Mouse (Mus musculus): ENCODE data around the gene Macf1. TPM values are rescaled to one million over a fixed set of nuclear protein-coding genes. Genes with fewer than 3 reads are reported as not detected.
A peak's percentile ranks its signal among the peaks of the same experiment; 100 is the strongest.

Gene Macf1
- polyA plus RNA-seq (2014; fragmentation: Nextera tagmentation; extraction: Ambion mirVana): 111 and 120 TPM in 2 replicates

DNA sequence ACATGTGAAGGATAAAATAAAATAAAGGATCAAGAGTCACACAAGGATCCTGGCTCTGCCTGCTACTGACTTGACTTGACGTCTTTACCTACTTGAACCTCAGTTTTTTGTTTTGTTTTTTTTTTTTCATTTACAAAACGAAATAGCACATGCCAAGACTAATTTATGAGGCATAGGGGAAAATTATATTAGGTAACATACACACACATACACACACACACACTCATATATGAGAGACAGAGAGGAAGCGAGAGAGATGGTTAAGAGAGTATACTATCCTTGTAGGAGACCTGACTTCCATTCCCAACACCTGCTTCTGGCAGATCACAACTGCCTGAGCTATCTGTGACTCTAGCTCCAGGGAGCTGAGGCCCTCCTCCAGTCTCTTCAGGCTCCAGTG, at the start of gene Macf1:
TSS of gene Macf1 (minus strand) at position 101 of the 400 bp plus-strand sequence.
- Histone ChIP-seq H3K36me3 (replicated peaks; ENCODE audit: control insufficient read depth, insufficient read depth) (peaks cover 47% of the 10 kb centered on the region), H3K4me3 (replicated peaks; ENCODE audit: low read length) (peak within 1 kb of the TSS; percentile 98), H3K4me1 (replicated peaks; ENCODE audit: control insufficient read depth, insufficient read depth, low read length) (peaks cover 23% of the 10 kb centered on the region), H3K27me3 (ENCODE audit: control insufficient read depth, insufficient read depth, low read length) (no peaks in the 10 kb centered on the region), H3K4me2 (replicated peaks) (peak within 1 kb of the TSS; percentile 88), H3K27ac (no peak within 1 kb of the TSS), H3K9ac (peak within 1 kb of the TSS; percentile 99; the same call in 1 of the 2 replicates), H3K9me3 (ENCODE audit: control insufficient read depth, low read length) (no peaks in the 10 kb centered on the region)
- DNase-seq (ENCODE audit: low spot score) (no peak), ATAC-seq (ENCODE audit: low FRiP score) (no peak)
- WGBS: 82% methylated on average over 3 of the region's 3 CpGs

DNA sequence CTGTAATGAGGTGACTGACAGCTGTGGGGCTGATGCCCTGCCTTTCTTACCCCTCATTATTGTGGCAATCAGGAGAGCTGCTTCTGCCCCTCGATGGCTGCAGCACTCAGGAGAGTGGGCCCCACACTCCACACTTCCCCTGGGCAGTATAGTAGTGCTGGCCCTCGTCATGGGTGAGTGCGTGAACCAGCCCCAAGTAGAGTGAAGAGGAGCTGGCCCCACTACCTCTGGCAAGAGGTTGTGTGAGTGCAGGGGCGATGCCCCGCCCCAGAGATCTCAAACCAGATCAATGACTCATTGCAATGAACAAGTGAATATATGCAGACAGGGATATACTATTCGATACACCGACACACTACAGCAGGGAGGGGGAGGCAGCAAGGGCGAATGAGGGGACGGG, 49.4 kb upstream of the Macf1 start:
- WGBS: 98% methylated on average over 9 of the region's 9 CpGs
- H3K4me3 ChIP-seq (replicated peaks; ENCODE audit: low read length): no peak overlapping the region
- H3K4me2 ChIP-seq (replicated peaks): no peak overlapping the region
- no peaks in the 10 kb centered on the region for H3K9me3 ChIP-seq (ENCODE audit: control insufficient read depth, low read length)
- peaks cover 45% of the 10 kb centered on the region for H3K36me3 ChIP-seq (replicated peaks; ENCODE audit: control insufficient read depth, insufficient read depth)
- ATAC-seq (ENCODE audit: low FRiP score) (no peak), DNase-seq (ENCODE audit: low spot score) (no peak)
- H3K4me1 ChIP-seq (replicated peaks; ENCODE audit: control insufficient read depth, insufficient read depth, low read length): no peaks in the 10 kb centered on the region
- no peak overlapping the region for H3K27ac ChIP-seq
- H3K27me3 ChIP-seq (ENCODE audit: control insufficient read depth, insufficient read depth, low read length): no peaks in the 10 kb centered on the region
- no peak overlapping the region for H3K9ac ChIP-seq

DNA sequence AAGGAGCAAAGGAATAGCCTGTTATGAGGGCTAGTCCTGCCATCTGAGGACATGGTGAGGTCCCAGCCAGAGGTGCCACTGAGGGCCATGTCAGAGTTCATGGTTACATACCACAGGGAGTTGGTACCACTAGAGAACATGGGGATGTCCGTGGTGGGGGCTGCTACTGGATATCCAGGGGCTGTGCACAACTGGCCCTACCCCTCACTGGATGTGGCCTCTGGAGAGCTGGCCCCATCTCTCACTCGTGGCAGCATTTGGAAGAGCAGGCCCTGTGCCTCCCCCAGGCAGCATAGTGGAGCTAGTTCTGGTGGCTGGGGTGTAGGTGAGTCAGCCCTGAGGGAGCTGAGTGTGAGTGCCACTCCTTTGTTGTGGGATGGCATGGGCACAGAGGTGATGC, 48.8 kb upstream of the Macf1 start:
- no peak overlapping the region for H3K4me2 ChIP-seq (replicated peaks)
- DNase-seq (ENCODE audit: low spot score) (no peak), ATAC-seq (ENCODE audit: low FRiP score) (no peak)
- no peak overlapping the region for H3K9ac ChIP-seq
- H3K4me1 ChIP-seq (replicated peaks; ENCODE audit: control insufficient read depth, insufficient read depth, low read length): no peaks in the 10 kb centered on the region
- peaks cover 39% of the 10 kb centered on the region for H3K36me3 ChIP-seq (replicated peaks; ENCODE audit: control insufficient read depth, insufficient read depth)
- H3K4me3 ChIP-seq (replicated peaks; ENCODE audit: low read length): no peak overlapping the region
- no peaks in the 10 kb centered on the region for H3K27me3 ChIP-seq (ENCODE audit: control insufficient read depth, insufficient read depth, low read length)
- no peaks in the 10 kb centered on the region for H3K9me3 ChIP-seq (ENCODE audit: control insufficient read depth, low read length)
- H3K27ac ChIP-seq: no peak overlapping the region
- WGBS: 91% methylated on average over 2 of the region's 2 CpGs

DNA sequence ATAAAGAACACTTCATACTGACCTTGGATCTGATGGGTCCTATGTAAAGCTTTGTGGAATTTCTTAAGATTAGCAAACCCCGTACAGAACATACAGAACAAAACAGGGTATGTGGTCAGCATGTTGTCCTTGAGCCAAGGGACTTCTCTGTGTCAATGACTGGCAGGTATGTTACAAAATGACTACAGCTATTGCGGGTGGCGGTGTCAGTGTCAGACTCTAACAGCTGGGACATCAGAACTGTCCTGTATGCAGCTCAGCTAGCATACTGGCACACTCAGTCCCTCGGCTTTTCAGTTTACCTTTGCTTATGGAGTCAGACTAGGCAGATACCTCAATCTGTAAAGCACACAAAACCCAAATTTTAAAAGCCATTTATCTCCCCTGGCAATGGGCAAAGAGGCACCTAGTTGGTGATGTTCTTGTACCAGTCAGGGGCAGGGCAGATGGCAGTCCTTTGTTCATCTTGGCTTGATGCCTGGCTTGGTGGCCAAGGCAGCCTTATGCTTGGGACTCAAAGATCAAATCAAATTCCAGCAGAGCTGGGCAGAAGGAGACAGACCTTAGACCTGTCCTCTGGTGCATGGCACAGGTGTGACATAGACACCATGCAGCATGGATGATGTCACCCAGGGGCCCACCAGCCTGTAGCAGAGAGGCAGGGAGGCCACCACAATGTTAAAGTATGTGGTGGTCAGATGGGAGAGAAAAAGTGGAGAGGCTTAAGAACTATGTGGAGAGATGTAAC, 48.2 kb upstream of the Macf1 start:
- H3K9ac ChIP-seq: no peak overlapping the region
- no peak overlapping the region for H3K4me3 ChIP-seq (replicated peaks; ENCODE audit: low read length)
- peaks cover 33% of the 10 kb centered on the region for H3K36me3 ChIP-seq (replicated peaks; ENCODE audit: control insufficient read depth, insufficient read depth)
- ATAC-seq (ENCODE audit: low FRiP score) (no peak), DNase-seq (ENCODE audit: low spot score) (no peak)
- no peak overlapping the region for H3K4me2 ChIP-seq (replicated peaks)
- no peak overlapping the region for H3K27ac ChIP-seq
- WGBS: 92% methylated on average over 4 of the region's 4 CpGs
- H3K9me3 ChIP-seq (ENCODE audit: control insufficient read depth, low read length): no peaks in the 10 kb centered on the region
- no peaks in the 10 kb centered on the region for H3K4me1 ChIP-seq (replicated peaks; ENCODE audit: control insufficient read depth, insufficient read depth, low read length)
- no peaks in the 10 kb centered on the region for H3K27me3 ChIP-seq (ENCODE audit: control insufficient read depth, insufficient read depth, low read length)

DNA sequence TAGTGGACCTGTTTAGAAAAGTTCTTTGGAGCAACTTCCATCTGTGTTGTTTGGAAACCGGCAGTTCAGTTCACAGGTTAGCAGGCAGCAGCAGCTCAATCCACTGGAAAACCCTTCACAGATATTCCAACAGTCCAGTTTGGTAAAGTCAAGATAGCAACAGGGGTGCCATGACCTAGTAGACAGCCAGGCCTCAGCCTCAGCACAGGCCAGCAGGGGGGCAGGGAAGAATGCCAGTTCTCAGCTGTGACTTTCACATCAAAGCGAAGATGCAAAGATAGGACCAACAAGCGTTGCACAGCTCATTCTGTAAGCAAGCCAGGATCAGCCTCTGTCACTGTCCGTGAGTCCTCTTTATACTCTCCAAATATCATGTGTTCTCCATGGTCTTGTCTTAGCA, 37.6 kb upstream of the Macf1 start:
- no peak overlapping the region for H3K4me3 ChIP-seq (replicated peaks; ENCODE audit: low read length)
- no peak overlapping the region for H3K4me2 ChIP-seq (replicated peaks)
- DNase-seq (ENCODE audit: low spot score): no peak
- H3K36me3 ChIP-seq (replicated peaks; ENCODE audit: control insufficient read depth, insufficient read depth): no peaks in the 10 kb centered on the region
- no peaks in the 10 kb centered on the region for H3K27me3 ChIP-seq (ENCODE audit: control insufficient read depth, insufficient read depth, low read length)
- no peak overlapping the region for H3K27ac ChIP-seq
- 85% methylated on average over 4 of the region's 4 CpGs for WGBS
- no peak overlapping the region for H3K9ac ChIP-seq
- ATAC-seq (ENCODE audit: low FRiP score): no peak
- H3K4me1 ChIP-seq (replicated peaks; ENCODE audit: control insufficient read depth, insufficient read depth, low read length): peaks cover 4% of the 10 kb centered on the region; the same call in 1 of the 2 replicates
- no peaks in the 10 kb centered on the region for H3K9me3 ChIP-seq (ENCODE audit: control insufficient read depth, low read length)

DNA sequence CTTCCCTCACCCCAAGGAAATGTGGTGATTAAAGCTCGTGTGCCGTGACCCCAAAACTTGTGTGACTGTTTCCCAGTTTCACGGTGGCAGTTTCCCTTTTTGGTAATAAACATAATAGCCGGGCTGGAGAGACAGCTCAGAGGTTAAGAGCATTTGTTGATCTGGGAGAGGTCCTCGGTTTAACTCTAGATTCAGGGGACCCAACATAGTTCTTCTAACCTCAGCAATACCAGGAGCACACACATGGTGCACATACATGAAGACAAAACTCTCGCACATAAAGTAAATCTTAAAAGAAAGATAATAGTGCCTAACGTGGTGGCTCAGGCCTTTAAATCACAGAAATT, 34.2 kb upstream of the Macf1 start:
- H3K9me3 ChIP-seq (ENCODE audit: control insufficient read depth, low read length): no peaks in the 10 kb centered on the region
- H3K36me3 ChIP-seq (replicated peaks; ENCODE audit: control insufficient read depth, insufficient read depth): peaks cover 18% of the 10 kb centered on the region
- peak overlapping the region; percentile 63 for H3K4me3 ChIP-seq (replicated peaks; ENCODE audit: low read length)
- H3K27ac ChIP-seq: peak overlapping the region; percentile 58
- peak overlapping the region; percentile 79 for H3K4me2 ChIP-seq (replicated peaks)
- H3K27me3 ChIP-seq (ENCODE audit: control insufficient read depth, insufficient read depth, low read length): no peaks in the 10 kb centered on the region
- peaks cover 4% of the 10 kb centered on the region; the same call in 1 of the 2 replicates for H3K4me1 ChIP-seq (replicated peaks; ENCODE audit: control insufficient read depth, insufficient read depth, low read length)
- H3K9ac ChIP-seq: peak overlapping the region; percentile 80
- whole genome bisulfite sequencing: 31% methylated on average over 7 of the region's 7 CpGs
- ATAC-seq (ENCODE audit: low FRiP score) (peak; percentile 49; the same call in 1 of the 2 replicates), DNase-seq (ENCODE audit: low spot score) (no peak)

DNA sequence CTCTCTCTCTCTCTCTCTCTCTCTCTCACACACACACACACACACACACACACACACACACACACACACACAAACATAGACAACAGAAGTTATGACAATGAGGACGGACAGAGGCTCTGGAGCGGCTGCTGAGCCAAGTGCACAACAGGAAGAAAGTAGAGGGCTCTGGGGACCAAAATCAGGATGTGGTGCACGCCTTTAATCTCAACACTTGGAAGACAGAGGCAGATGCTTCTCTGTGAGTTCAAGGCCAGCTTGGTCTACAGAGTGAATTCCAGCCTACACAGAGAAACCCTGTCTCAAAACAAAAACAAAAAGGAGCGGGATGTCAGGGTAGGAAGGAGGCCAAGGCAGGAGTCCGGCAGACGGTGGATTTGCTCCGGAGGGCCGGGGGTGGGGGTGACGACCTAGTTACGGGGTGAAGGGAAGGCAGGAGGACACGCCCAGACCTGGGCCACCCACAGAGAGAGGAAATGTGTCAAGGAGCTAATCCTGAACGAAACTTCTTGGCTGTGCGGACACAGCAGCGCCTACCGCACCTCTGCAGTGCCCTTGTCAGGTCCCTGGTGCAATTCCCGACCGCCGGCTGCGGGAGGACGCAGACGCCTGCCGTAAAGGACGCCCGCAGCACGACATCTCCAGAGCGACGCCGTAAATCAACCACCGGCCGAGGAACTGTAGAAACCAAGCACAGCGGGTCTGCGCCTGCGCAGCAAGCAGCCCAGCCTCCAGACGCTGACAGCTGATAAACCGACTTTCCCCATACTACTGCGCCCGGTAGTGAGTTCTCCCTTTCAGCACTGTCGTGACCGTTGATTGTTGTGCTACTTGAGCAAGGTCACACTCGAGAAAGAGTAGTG, 33.6 kb upstream of the Macf1 start, which contains the start of gene Ndufs5:
TSS of gene Ndufs5 (minus strand) at position 629 of the 860 bp plus-strand sequence.
- peak; percentile 96 for DNase-seq (ENCODE audit: low spot score)
- Histone ChIP-seq H3K4me2 (replicated peaks) (peak within 1 kb of the TSS; percentile 79), H3K4me1 (replicated peaks; ENCODE audit: control insufficient read depth, insufficient read depth, low read length) (peaks cover 4% of the 10 kb centered on the region; the same call in 1 of the 2 replicates), H3K9me3 (ENCODE audit: control insufficient read depth, low read length) (no peaks in the 10 kb centered on the region), H3K27ac (peak within 1 kb of the TSS; percentile 58), H3K36me3 (replicated peaks; ENCODE audit: control insufficient read depth, insufficient read depth) (peaks cover 23% of the 10 kb centered on the region), H3K4me3 (replicated peaks; ENCODE audit: low read length) (peak within 1 kb of the TSS; percentile 63), H3K9ac (peak within 1 kb of the TSS; percentile 80), H3K27me3 (ENCODE audit: control insufficient read depth, insufficient read depth, low read length) (no peaks in the 10 kb centered on the region)
- under 1% methylated on average over 40 of the region's 40 CpGs for WGBS
- peak; percentile 96 for ATAC-seq (ENCODE audit: low FRiP score)

DNA sequence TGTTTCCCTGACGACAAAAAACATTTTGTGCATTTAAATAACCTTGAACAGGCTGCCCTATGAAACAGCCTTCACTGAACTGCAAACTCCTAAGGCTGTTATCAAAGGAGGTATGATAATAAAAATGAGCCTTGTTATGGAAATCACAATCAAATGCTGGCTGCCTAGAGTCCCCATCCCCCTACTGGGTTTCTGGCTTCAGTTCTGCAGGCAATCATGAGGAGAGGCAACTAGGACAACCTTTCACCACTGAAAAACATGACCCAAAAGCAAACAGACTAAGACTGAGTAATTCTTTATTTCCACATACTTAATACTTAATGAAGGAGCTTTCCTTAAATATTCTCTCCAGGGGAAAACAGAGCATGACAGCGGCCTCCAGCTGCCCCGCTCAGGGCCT, 28.3 kb upstream of the Macf1 start:
- WGBS: 95% methylated on average over 1 of the region's 3 CpGs
- DNase-seq (ENCODE audit: low spot score): no peak
- no peaks in the 10 kb centered on the region; the same call in 1 of the 2 replicates for H3K4me1 ChIP-seq (replicated peaks; ENCODE audit: control insufficient read depth, insufficient read depth, low read length)

DNA sequence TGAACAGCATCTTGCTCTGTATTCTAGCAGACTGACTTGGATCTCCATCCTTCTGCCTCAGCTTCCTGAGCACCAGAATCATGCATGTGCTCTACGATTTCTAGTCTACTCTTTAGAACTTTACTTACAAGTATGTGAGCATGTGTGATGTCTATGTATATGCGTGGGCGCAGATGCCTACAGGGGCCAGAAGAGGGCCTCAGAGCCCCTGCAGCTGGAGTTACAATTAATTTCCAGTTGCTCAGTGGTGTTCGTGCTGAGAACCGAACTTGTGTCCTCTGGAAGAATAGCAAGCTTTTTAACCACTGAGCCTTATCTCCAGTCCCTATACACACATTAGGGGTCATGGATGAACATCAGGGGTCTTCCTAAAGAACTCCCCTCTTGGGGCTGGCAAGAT, 23.2 kb upstream of the Macf1 start:
- H3K4me1 ChIP-seq (replicated peaks; ENCODE audit: control insufficient read depth, insufficient read depth, low read length): no peaks in the 10 kb centered on the region
- ATAC-seq (ENCODE audit: low FRiP score) (no peak), DNase-seq (ENCODE audit: low spot score) (no peak)
- H3K9ac ChIP-seq: no peak overlapping the region
- no peak overlapping the region for H3K4me2 ChIP-seq (replicated peaks)
- WGBS: 95% methylated on average over 5 of the region's 5 CpGs
- H3K9me3 ChIP-seq (ENCODE audit: control insufficient read depth, low read length): no peaks in the 10 kb centered on the region
- H3K4me3 ChIP-seq (replicated peaks; ENCODE audit: low read length): no peak overlapping the region
- no peaks in the 10 kb centered on the region for H3K27me3 ChIP-seq (ENCODE audit: control insufficient read depth, insufficient read depth, low read length)
- H3K27ac ChIP-seq: no peak overlapping the region
- peaks cover 12% of the 10 kb centered on the region for H3K36me3 ChIP-seq (replicated peaks; ENCODE audit: control insufficient read depth, insufficient read depth)

More for the DNA sequence above, 28.3 kb upstream of the Macf1 start:
- Histone ChIP-seq H3K4me2 (replicated peaks) (no peak overlapping the region), H3K9ac (no peak overlapping the region), H3K36me3 (replicated peaks; ENCODE audit: control insufficient read depth, insufficient read depth) (peaks cover 39% of the 10 kb centered on the region), H3K27me3 (ENCODE audit: control insufficient read depth, insufficient read depth, low read length) (no peaks in the 10 kb centered on the region), H3K9me3 (ENCODE audit: control insufficient read depth, low read length) (no peaks in the 10 kb centered on the region), H3K4me3 (replicated peaks; ENCODE audit: low read length) (no peak overlapping the region), H3K27ac (no peak overlapping the region)
- no peak for ATAC-seq (ENCODE audit: low FRiP score)
